Mouse (Mus musculus) midbrain, embryonic 12.5 days (tissue): Measurements from ENCODE around the gene Pmepa1. TPM values are rescaled to one million over a fixed set of nuclear protein-coding genes. Genes with fewer than 3 reads are reported as not detected.

Experiments
- ATAC-seq: fragments of 200-750 bp; cut with Nextera tagmentation; 2 replicates; pipeline ENCODE4 v1.8.0; 2017; ENCODE audit warnings: low read depth, moderate TSS enrichment, moderate library complexity; ENCODE audit not compliant: low FRiP score
- H3K27ac ChIP-seq: fragments of 300-500 bp; sonication (generic); replicated peaks from 2 replicates; pipeline ENCODE4 v1.5.1; 2016; ENCODE audit warnings: mild to moderate bottlenecking
- H3K27me3 ChIP-seq: fragments of 300-500 bp; sonication (generic); 2 replicates; pipeline ENCODE4 v1.6.1; 2016; ENCODE audit warnings: mild to moderate bottlenecking
- H3K36me3 ChIP-seq: fragments of 300-500 bp; sonication (generic); 2 replicates; pipeline ENCODE4 v1.6.1; 2016
- H3K4me1 ChIP-seq: fragments of 300-500 bp; sonication (generic); 2 replicates; pipeline ENCODE4 v1.6.1; 2016
- H3K4me2 ChIP-seq: fragments of 300-500 bp; sonication (generic); replicated peaks from 2 replicates; pipeline ENCODE4 v1.6.1; 2016; ENCODE audit warnings: mild to moderate bottlenecking, moderate library complexity
- H3K4me3 ChIP-seq: fragments of 300-500 bp; sonication (generic); 2 replicates; pipeline ENCODE4 v1.5.1; 2016; ENCODE audit warnings: mild to moderate bottlenecking
- H3K9ac ChIP-seq: fragments of 300-500 bp; sonication (generic); replicated peaks from 2 replicates; pipeline ENCODE4 v1.6.1; 2016; ENCODE audit warnings: mild to moderate bottlenecking, moderate library complexity
- H3K9me3 ChIP-seq: fragments of 300-500 bp; sonication (generic); 2 replicates; pipeline ENCODE4 v1.6.1; 2016; ENCODE audit warnings: mild to moderate bottlenecking
- WGBS: fragments of 180-500 bp; shearing (Covaris S2); methylation state at CpG from one replicate; pipeline ENCODE4 v1.1.7; 2016; 5-methylcytosine and 5-hydroxymethylcytosine counted together
- polyA plus RNA-seq: library from polyadenylated mRNA; unstranded; fragments of >200 nt; fragmentation: Nextera tagmentation; extraction: Ambion mirVana; gene quantifications from 2 replicates; pipeline ENCODE4 v1.2.1, GENCODE M21; 2016

Gene Pmepa1
- polyA plus RNA-seq, 1 experiment from 2014 or later: 4.6 TPM

- peaks cover 6% of the 10 kb centered on the region; the same call in 1 of the 2 replicates for H3K9me3 ChIP-seq
- H3K36me3 ChIP-seq: no peaks in the 10 kb centered on the region
- no peak for ATAC-seq
- peaks cover 9% of the 10 kb centered on the region for H3K4me1 ChIP-seq
- 88% methylated on average over 7 of the region's 7 CpGs for WGBS
- H3K4me3 ChIP-seq: no peak overlapping the region
- H3K9ac ChIP-seq: no peak overlapping the region
- peaks cover 14% of the 10 kb centered on the region for H3K27me3 ChIP-seq
- H3K27ac ChIP-seq: no peak overlapping the region
- H3K4me2 ChIP-seq: no peak overlapping the region
Observed at GRCm38 (mm10) chr2:173179046-173179445, 97.3 kb downstream of the Pmepa1 start.

- H3K36me3 ChIP-seq: no peaks in the 10 kb centered on the region
- H3K4me1 ChIP-seq: peaks cover 17% of the 10 kb centered on the region
- WGBS: 84% methylated on average over 8 of the region's 8 CpGs
- peaks cover 6% of the 10 kb centered on the region; the same call in 1 of the 2 replicates for H3K9me3 ChIP-seq
- no peak overlapping the region for H3K4me3 ChIP-seq
- no peak for ATAC-seq
- H3K27ac ChIP-seq: no peak overlapping the region
- H3K4me2 ChIP-seq: no peak overlapping the region
- peaks cover 8% of the 10 kb centered on the region; the same call in 1 of the 2 replicates for H3K27me3 ChIP-seq
- H3K9ac ChIP-seq: no peak overlapping the region
Observed at GRCm38 (mm10) chr2:173177951-173178350, 98.4 kb downstream of the Pmepa1 start.

- H3K4me1 ChIP-seq: peaks cover 21% of the 10 kb centered on the region
- H3K27me3 ChIP-seq: peaks cover 3% of the 10 kb centered on the region; the same call in 1 of the 2 replicates
- WGBS: 84% methylated on average over 5 of the region's 5 CpGs
- no peak overlapping the region for H3K4me2 ChIP-seq
- H3K9me3 ChIP-seq: peaks cover 6% of the 10 kb centered on the region; the same call in 1 of the 2 replicates
- no peak overlapping the region for H3K27ac ChIP-seq
- H3K36me3 ChIP-seq: no peaks in the 10 kb centered on the region
- H3K4me3 ChIP-seq: no peak overlapping the region
- H3K9ac ChIP-seq: no peak overlapping the region
- ATAC-seq: no peak
Observed at GRCm38 (mm10) chr2:173177481-173177880, 98.9 kb downstream of the Pmepa1 start.

GRCm38 (mm10) chr2:173175703-173176102 lies 100.6 kb downstream of the Pmepa1 start:
- Histone ChIP-seq H3K27ac (no peak overlapping the region), H3K4me3 (no peak overlapping the region), H3K4me1 (peaks cover 36% of the 10 kb centered on the region), H3K27me3 (no peaks in the 10 kb centered on the region), H3K4me2 (no peak overlapping the region), H3K36me3 (no peaks in the 10 kb centered on the region), H3K9ac (no peak overlapping the region), H3K9me3 (peaks cover 6% of the 10 kb centered on the region; the same call in 1 of the 2 replicates)
- ATAC-seq: no peak
- WGBS: 88% methylated on average over 5 of the region's 5 CpGs

- no peaks in the 10 kb centered on the region for H3K36me3 ChIP-seq
- peaks cover 36% of the 10 kb centered on the region for H3K4me1 ChIP-seq
- no peak for ATAC-seq
- H3K4me3 ChIP-seq: peak overlapping the region; percentile 32; the same call in 1 of the 2 replicates
- WGBS: 38% methylated on average over 1 of the region's 1 CpGs
- H3K4me2 ChIP-seq: peak overlapping the region; percentile 57
- peaks cover 6% of the 10 kb centered on the region; the same call in 1 of the 2 replicates for H3K9me3 ChIP-seq
- H3K27me3 ChIP-seq: no peaks in the 10 kb centered on the region; the same call in 1 of the 2 replicates
- H3K27ac ChIP-seq: peak overlapping the region; percentile 97
- H3K9ac ChIP-seq: no peak overlapping the region
Observed at GRCm38 (mm10) chr2:173174569-173174968, 101.8 kb downstream of the Pmepa1 start.

Other genes with a start within 250 kb of the Pmepa1 start
- gene Ctcfl, start 157.0 kb downstream of the Pmepa1 start, polyA plus RNA-seq: 0.07 TPM in 1 of 2 replicates, not detected in the other
- not detected in 2 replicates for gene Pck1, start 123.5 kb downstream of the Pmepa1 start, polyA plus RNA-seq
- 0.63 and 0.80 TPM in 2 replicates for gene Zbp1, start 57.6 kb downstream of the Pmepa1 start, polyA plus RNA-seq
- not detected in 2 replicates for gene 1700021F07Rik, start 246.1 kb upstream of the Pmepa1 start, polyA plus RNA-seq